Mouse (Mus musculus): ENCODE results near the gene Ctsl.

Ctsl gene

GRCm38 (mm10) chr13:64373695-64374094 is 3.0 kb upstream of the Ctsl start:
- peak in 1 of 2 experiments; percentile 3 for DNase-seq (ENCODE audit: low spot score in 2 of 2)

GRCm38 (mm10) chr13:64369805-64370172 is 901 bp downstream of the Ctsl start:
- peak in 1 of 2 experiments; percentile 7 for DNase-seq (ENCODE audit: low spot score in 2 of 2)

DNA sequence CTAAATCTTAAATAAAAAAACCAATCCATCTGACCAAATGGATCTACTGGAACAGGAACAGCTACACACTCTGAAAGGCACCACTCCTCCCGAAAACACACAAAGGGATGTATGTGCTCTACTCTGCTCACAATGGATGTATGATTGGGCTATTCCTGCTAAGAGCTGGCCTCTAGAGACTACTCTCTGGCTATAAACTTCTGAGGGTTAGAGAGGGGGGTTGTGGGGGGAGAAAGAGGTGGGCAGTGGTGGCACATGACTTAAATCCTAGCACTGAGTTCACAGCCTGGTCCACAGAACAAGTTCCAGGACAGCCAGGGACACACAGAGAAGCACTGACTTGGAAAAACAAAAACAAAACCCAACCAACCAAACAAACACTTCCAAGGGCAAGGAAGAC is 2.1 kb downstream of the Ctsl start:
- no peak for DNase-seq (ENCODE audit: low spot score in 2 of 2)

- DNase-seq (ENCODE audit: low spot score in 2 of 2) = no peak
Measured at GRCm38 (mm10) chr13:64367615-64368014, 3.1 kb downstream of the Ctsl start.

DNA sequence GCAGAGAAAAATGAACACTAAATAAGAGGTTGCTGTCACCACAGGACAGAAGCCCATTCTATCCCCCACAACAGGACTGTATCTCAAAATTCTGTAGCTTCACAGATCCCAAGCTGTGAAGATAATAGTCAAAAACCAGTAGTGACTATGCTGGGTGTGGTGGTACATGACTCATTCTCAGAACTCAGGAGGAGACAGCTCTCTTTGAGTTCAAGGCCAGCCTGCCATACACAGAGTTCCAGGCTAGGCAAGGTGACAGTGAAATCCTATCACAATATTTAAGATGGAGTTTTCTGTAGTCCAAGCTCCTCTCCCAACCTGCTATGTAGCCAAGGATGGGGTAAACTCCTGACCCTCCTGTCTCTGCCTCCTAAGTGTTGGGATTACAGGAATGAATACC is 5.4 kb downstream of the Ctsl start:
- no peak for DNase-seq (ENCODE audit: low spot score in 2 of 2)

GRCm38 (mm10) chr13:64364258-64364657 is 6.4 kb downstream of the Ctsl start:
- DNase-seq (ENCODE audit: low spot score in 2 of 2) = peak in 1 of 2 experiments; percentile 4

- DNase-seq (ENCODE audit: low spot score in 2 of 2) = no peak
Measured at GRCm38 (mm10) chr13:64362139-64362538, 8.6 kb downstream of the Ctsl start.

- no peak for DNase-seq (ENCODE audit: low spot score in 2 of 2)
Measured at GRCm38 (mm10) chr13:64361020-64361419, 9.7 kb downstream of the Ctsl start.

GRCm38 (mm10) chr13:64359702-64360101 is 11.0 kb downstream of the Ctsl start:
- DNase-seq (ENCODE audit: low spot score in 2 of 2) = no peak

DNA sequence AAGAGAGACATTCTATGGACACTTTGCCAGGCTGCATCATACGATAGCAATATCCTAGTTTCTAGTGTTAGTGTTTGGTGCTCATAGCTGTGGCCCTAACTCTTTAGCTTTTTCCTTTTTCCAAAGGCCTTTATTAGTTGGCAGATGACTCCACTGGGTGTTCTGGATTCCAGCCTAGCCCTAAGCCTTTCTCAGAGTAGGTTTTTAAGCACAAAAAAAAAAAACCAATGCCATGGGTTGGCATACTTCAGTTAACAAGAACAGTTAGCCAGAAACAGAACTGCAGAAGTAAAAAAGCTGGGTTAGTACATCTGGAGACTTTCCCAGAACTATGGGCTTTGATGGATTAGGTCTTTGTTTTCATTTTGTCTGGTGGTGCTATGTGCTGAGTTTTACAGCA is 12.2 kb downstream of the Ctsl start:
- DNase-seq (ENCODE audit: low spot score in 2 of 2) = no peak

GRCm38 (mm10) chr13:64357389-64357788 is 13.3 kb downstream of the Ctsl start:
- DNase-seq (ENCODE audit: low spot score in 2 of 2) = no peak

DNA sequence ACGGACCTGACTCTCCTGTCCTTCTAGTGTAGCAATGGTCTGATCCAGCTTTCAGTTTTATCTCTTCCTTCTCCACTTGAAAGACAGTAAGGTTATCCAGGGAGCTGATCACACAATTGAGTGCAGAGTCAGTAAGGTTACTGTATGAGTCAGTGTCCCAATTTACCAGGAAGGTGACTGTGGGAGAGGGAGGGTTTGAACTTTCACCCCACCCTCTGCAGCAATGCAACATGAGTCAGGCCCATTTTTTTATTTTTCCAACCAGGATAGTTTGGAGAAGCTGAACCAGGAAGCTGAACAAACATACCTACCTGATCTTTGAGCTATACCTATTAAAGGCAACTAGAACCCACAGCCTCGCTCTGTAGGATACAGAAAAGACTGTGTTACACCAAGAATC is 21.2 kb downstream of the Ctsl start:
- no peak for DNase-seq (ENCODE audit: low spot score in 2 of 2)

DNA sequence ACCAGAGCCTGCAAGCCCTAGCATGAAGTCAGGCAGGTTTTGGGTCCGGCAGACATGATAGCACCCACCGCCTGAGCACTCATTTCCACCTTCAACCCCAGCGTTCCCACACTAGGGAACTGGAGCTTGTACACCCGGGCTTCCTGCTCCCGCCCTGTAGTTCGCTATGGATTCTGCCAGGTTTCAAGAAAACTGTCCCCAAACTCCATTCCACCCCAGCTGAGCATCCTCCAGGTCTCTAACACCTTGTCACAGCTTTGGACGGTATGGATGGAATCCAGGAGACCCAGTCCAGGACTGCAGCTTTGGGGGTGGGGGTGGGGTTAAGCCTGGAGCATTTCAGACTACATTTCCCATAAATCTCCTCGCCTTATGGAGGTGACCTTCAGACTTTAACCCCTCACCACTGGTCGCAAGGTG is 26.6 kb downstream of the Ctsl start:
- DNase-seq (ENCODE audit: low spot score in 2 of 2) = no peak

- no peak for DNase-seq (ENCODE audit: low spot score in 2 of 2)
Measured at GRCm38 (mm10) chr13:64343598-64343997, 27.1 kb downstream of the Ctsl start.

GRCm38 (mm10) chr13:64335546-64336132 is 35.1 kb downstream of the Ctsl start:
- DNase-seq (ENCODE audit: low spot score in 2 of 2) = no peak

GRCm38 (mm10) chr13:64333102-64333501 is 37.6 kb downstream of the Ctsl start:
- no peak for DNase-seq (ENCODE audit: low spot score in 2 of 2)

DNA sequence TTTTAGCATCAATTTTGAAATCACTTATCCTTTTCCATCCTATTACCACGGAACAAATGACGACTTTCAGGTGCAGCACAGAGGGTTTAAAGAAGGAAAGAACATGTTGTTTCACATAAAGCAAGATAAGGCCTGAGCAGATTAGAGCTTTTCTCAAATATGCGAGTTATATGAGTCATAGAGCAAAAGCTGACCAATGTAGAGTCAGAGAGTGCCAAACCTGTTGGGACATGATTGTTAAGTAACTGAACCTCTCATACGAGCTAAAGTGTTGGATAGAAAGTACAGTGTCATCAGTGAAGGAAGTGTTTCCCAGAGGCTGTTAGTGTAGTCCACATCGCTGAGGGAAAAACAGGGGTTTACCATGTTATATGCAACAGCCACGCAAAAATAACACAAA is 38.4 kb downstream of the Ctsl start:
- DNase-seq (ENCODE audit: low spot score in 2 of 2) = no peak

- no peak for DNase-seq (ENCODE audit: low spot score in 2 of 2)
Measured at GRCm38 (mm10) chr13:64322561-64323281, 48.0 kb downstream of the Ctsl start.

- no peak for DNase-seq (ENCODE audit: low spot score in 2 of 2)
Measured at GRCm38 (mm10) chr13:64320334-64320733, 50.4 kb downstream of the Ctsl start.

DNA sequence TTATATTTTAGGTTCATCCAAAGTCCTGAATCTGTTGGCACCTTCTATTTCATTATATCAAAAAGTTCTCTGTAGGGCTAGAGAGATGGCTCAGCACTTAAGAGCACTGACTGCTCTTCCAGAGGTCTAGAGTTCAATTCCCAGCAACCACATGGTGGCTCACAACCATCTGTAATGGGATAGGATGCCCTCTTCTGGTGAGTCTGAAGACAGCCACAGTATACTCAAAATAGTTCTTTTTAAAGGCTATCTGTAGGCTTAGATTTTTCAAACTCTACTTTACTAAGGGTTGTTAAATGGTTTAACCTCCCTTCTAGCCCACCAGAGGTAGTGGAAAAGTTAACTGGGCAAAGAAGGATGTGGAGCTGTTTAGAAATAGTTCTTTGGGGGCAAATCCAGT is 50.9 kb downstream of the Ctsl start:
- DNase-seq (ENCODE audit: low spot score in 2 of 2) = no peak

DNA sequence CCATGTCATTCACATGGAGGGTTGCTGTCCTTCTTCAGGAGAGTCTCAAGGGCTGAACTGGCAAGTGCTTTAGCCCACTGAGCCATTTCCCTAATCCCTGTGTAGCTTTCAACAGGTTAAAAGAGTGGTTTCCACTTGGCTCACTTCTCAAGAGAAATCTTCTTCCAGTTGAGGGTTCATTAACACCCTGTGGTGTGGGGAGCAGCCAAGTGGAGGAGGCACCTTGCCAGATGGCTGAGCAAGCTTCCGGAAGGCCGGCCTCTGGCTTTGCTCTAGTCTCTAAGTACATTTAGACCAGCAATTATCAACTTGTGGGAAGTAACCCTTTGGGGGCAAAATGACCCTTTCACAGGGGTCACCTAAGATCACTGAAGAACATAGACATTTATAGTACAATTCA is 52.3 kb downstream of the Ctsl start:
- no peak for DNase-seq (ENCODE audit: low spot score in 2 of 2)

DNA sequence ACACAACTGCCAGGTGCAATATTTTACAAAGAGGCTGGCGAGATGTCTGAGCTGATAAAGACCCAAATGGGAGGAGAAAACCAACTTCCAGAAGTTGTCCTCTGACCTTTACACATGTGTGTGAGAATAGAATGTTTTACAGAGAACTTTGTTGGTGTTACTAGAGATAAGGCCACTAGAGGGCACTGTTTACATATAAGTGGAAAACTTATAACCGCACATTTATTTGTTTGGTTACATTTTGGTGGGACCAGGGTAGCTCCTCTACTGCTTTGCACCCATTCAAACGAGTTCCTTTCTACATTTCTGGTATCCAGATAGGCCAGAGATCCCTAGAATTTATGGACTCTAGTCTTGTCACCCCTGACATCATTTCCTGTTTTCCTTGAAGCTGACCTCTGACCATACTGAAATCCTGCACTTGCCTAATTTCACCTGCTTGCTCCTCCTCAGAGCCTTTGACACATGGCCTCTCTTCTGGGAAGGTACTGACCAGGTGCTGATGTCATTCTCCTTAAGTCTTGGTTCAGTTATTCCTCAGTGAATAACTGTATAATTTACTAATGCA is 55.1 kb downstream of the Ctsl start:
- peak in 1 of 2 experiments; percentile 49 for DNase-seq (ENCODE audit: low spot score in 2 of 2)

GRCm38 (mm10) chr13:64314041-64314440 is 56.6 kb downstream of the Ctsl start:
- DNase-seq (ENCODE audit: low spot score in 2 of 2) = no peak
